Mouse (Mus musculus) liver, adult 10 weeks (tissue): Measurements from ENCODE around the gene Adam19. TPM values are rescaled to one million over a fixed set of nuclear protein-coding genes. Genes with fewer than 3 reads are reported as not detected.

Source experiments
- polyA plus RNA-seq: library from polyadenylated mRNA; stranded (reverse); fragments of 350-450 nt; fragmentation: Illumina TruSeq; extraction: RNeasy Lipid Tissue Mini Kit (QIAGEN cat#74804); gene quantifications from one replicate; pipeline ENCODE4 v1.2.3, GENCODE M21; 2014; ENCODE audit warnings: low read depth, low replicate concordance

Adam19 gene
- 0.61 TPM for polyA plus RNA-seq

DNA sequence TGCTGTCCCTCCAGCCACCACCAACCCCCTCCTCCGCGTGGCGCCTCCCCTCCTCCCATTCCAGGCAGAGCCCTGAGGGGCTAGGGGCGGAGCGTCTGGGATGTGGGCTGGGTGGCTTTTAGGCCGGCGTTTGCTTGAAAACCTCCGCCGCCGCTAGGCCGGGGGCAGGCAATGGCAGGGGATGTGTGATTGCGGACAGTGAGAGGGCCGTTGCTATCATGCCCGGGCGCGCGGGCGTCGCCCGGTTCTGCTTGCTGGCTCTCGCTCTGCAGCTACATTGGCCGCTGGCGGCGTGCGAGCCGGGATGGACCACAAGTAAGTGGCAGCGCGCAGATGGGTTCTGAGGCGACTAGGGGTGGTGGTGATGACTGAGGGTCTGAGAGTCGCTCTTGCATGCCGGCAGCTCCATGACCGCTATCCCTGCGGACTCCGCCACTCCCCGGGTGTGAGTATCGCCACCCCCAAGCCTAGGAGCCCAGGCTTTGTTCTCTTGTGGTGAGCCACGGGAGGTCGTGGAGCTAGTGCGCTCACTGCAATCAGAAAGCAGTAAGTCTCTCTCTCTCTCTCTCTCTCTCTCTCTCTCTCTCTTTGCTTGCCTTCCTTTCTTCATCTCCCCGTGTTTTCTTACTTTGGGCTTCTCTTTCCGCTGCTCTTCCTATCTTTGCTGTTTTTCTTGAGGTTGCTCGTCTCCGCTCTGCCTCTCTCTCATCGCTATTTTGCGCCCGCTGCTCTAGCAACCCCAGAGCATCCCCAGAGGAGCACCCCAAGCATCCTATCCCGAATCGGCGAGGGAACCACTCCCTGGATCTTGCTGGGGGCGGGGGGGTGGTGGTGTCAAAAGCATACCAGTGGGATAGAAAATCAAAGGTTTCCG, at the start of gene Adam19:
TSS of gene Adam19 (plus strand) at position 97 of the 874 bp plus-strand sequence.

GRCm38 (mm10) chr11:46052105-46052659, 3.6 kb upstream of the Adam19 start, which contains the start of gene Gm12166:
TSS of gene Gm12166 (minus strand) at chr11:46052321.

GRCm38 (mm10) chr11:46165866-46166585, 110.2 kb downstream of the Adam19 start, which contains the start of gene Nipal4:
TSS of gene Nipal4 (minus strand) at chr11:46166508.

Other genes starting within 250 kb of the Adam19 start
- 42.1 TPM for gene Clint1, start 203.9 kb upstream of the Adam19 start, polyA plus RNA-seq
- gene Lsm11, start 111.1 kb upstream of the Adam19 start, polyA plus RNA-seq = 0.56 TPM
- gene Thg1l, start 100.5 kb upstream of the Adam19 start, polyA plus RNA-seq = 1.5 TPM
- gene Sox30, start 75.7 kb upstream of the Adam19 start, polyA plus RNA-seq = not detected
- gene Gm12166, start 3.7 kb upstream of the Adam19 start, polyA plus RNA-seq = 1.4 TPM
- not detected for gene Nipal4, start 110.5 kb downstream of the Adam19 start, polyA plus RNA-seq
- gene Fndc9, start 179.5 kb downstream of the Adam19 start, polyA plus RNA-seq = not detected